Mouse (Mus musculus) ES-CJ7 (cell line): ENCODE results near the gene Pigp.
A peak's percentile ranks its signal among the peaks of the same experiment; 100 is the strongest.

Source experiments
- DNase-seq: peaks from one replicate; pipeline ENCODE4 v3.0.0; 2011; ENCODE audit warnings: low read depth, low spot score

Gene Pigp

GRCm38 (mm10) chr16:94371301-94371931 is at the start of gene Pigp:
Pigp (minus strand) TSS chr16:94371842.
- DNase-seq, result peak; percentile 94

- peak; percentile 55 for DNase-seq
Measured at GRCm38 (mm10) chr16:94420498-94420897, 48.9 kb upstream of the Pigp start.

GRCm38 (mm10) chr16:94414151-94414550 is 42.5 kb upstream of the Pigp start:
- DNase-seq, result no peak

- DNase-seq, result no peak
Measured at GRCm38 (mm10) chr16:94412760-94413159, 41.1 kb upstream of the Pigp start.

DNA sequence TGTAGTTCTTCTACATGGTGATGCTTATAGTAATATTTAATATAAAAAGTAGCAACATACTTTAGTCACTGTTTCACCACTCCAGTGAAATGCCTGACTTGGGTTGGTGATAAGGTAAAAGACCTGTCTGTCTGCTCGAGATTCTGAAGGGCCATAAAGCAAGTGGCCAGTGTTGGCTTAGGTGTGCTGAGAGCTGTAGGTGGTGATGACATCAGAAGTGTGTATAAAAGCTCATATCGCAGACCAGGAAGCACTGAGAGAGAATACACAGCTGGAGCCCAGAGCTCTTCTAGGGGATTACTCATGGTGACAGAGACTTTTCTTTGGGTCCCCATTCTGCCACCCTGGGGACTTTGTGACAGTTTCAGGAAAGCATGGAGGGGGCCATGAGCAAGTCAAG is 40.6 kb upstream of the Pigp start:
- no peak for DNase-seq

DNA sequence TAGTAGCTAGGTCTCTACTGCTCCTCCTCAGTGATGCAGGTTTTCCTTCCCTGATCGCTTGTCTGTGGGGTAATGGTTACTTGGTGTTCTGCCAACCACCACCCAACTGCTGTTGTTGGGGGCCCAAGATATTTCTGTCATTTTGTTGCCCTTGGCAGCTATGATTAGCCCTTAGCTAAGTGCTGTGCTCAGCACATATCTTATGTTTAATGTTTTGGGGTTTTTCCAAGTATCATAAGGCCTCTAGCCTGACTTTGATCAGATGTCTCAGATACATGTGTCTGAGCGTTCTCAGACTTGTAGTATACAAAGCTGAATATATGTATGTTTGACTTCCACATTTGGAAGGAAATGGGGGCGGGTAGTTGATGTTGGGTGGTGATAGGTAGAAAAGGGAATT is 39.6 kb upstream of the Pigp start:
- DNase-seq, result no peak

DNA sequence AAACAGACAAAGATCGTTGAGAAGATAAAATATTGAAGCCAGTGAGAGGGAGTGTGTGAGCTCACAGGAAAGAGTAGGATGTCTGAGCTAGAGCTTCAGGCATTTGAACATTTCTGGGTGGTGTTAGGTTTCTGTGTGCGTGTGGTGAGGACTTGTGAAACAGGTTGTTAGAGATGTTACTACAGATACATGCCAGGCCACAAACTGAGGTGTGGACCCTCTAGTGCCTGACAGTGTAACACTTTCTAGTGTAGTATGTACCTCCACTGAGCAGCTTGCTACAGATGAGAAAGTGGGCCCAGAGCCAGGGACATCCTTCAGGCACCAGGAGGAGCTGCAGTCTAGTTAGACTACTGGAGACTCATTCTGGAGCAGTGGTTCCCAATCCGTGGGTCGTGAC is 30.5 kb upstream of the Pigp start:
- DNase-seq, result no peak

DNA sequence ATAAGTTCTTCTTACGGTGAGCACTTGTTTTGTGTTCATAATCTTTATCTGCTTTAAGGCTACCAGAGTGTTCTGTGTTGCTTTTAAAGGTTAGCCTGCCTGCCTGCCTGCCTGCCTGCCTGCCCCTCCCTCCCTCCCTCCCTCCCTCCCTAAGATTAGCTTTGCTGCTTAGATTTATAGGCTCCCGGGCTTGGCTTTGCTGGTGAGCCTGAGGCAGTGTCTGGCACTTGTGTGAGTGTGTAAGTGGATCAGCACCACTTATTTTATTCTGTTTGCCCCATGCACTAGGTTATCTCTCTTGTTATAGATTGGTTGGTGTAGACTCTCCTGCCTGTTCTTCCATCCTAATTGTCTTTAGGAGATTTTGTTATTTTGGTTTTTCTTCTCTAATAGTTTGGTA is 30.0 kb upstream of the Pigp start:
- no peak for DNase-seq

- DNase-seq, result no peak
Measured at GRCm38 (mm10) chr16:94399141-94399540, 27.5 kb upstream of the Pigp start.

DNA sequence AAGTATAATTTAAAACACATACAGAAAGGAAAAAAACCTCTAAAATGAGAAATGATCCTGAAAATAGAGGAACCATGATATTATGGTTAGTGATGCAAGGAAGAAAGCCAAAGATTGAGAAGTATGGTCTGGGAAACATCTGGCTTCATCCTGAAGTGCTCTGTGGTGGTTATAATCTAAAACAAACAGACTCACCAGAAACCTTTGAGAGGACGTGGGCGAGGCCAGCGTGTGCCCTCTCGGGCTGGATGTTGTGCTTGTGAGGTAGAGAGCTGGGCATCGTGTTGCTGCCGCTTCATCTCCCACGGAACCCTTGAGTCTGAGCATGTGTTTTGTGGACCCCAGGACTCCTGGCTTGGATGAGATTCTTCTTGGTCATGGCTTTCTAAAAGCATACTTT is 25.0 kb upstream of the Pigp start:
- DNase-seq, result no peak

GRCm38 (mm10) chr16:94395051-94395450 is 23.4 kb upstream of the Pigp start:
- no peak for DNase-seq

DNA sequence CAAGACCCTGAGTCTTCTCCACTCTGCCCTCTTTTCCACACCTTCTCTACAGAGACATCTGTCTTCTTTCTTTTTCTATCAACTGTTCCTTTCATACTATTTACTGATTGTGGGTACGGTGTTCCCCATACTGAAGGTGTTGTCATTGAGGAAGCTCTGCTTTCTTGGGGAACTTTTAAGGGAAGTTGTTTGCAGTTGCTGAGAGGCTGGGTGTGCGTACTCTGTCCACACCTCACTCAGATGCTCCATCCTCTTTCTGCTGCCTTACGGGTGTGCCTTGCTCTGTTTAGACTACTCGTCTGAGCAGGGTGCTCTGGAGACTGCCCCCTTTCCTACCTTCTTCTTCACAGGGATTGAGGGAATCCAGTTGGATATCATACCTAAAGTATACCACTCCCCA is 20.7 kb upstream of the Pigp start:
- DNase-seq, result no peak

DNA sequence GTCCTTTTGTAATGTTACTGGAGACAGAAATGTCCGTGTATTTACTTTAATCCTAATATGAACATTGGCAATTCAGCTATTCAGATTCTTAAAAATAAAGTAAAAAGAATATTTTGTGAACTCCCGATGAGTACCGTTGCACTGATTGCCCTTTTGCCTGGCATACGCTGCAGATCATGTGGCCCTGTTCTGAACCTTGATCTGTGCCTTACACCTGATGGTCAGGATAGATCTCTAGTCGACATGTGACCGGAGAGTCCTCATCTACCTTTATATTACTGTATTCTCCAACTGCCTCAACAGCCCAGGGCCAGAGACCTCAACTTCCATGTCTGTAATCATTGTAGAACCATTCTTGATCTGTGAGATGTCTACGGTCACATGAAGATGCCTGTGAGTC is 16.0 kb upstream of the Pigp start:
- no peak for DNase-seq

GRCm38 (mm10) chr16:94383277-94383676 is 11.6 kb upstream of the Pigp start:
- no peak for DNase-seq

GRCm38 (mm10) chr16:94379386-94379785 is 7.7 kb upstream of the Pigp start:
- no peak for DNase-seq

DNA sequence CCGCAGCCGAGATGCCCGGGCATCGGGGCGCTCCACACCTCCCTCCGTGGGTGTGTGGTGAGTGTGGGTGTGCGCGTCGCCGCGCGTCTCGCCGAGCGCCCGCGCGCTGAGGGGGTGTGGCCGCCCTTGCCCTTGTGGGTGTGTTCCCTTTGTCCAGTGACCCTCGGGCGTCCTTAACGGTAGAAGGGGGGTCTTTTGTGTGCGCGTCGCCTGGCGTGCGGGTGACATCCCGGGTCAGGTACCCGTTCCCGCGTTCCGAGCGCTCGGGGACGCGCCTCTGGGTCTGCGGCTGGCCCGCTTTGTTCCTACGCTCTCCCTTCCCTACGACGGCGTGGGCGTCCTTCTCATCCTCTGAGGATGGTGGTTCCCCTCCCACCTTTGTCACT is 734 bp downstream of the Pigp start:
- no peak for DNase-seq

DNA sequence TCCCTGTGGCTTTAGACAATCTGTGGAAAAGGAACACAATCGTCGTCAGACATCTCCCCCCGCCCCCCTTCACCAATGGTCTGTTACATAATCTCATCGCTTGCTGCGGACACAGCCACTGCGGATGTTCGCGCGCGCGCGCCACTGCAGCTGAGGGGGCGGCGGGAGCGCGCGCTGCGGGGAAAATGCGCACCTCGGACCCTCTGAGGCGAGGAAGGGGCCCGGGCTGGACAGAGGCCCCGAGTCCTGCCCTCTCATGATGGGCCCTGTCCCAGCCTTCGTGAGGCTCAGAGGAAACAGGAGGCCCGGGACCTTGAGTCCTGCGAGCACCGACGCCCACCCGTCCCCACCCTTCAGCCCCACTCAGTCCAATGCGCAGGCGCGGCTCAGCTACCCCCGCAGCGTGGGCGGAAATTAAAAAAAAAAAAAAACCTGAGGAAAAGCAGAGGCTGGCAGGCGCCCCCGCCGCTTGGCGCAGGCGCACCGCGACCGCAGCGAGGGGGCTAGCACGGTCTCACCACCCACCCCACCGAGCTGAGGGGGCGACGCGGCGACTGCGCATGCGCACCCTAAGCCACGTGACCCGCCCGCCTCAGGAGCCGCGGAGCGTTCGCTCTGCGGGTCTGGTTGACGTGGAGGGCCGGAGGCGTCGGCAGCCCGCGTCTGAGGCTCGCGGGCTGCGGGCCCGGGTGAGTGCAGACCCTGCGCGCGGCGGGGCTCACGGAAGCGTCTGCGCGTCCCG is 1.3 kb downstream of the Pigp start, which contains the start of gene Ttc3:
Gene Ttc3, plus strand, starts transcription at position 446 of the 742 bp plus-strand sequence.
- DNase-seq, result peak; percentile 96

- DNase-seq, result no peak
Measured at GRCm38 (mm10) chr16:94369596-94370172, 2.0 kb downstream of the Pigp start.

DNA sequence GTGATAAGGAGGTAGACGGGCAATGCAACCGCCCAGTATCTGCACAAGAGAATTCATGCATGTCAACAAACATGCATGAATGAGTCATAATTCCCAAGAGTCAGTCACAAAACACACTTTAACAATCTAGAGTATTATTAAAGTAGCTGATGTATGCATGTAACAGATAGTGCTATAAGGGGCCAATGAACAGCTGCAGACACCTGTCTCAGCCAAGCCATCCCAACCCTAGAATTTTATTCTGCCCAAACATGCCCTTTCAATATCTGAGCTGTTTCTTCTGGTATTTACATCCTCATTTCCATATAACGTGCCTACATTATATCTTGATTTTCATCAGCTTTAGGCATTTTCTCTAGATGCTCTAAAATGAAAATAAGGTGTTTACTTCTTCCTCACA is 6.2 kb downstream of the Pigp start:
- no peak for DNase-seq

- DNase-seq, result no peak
Measured at GRCm38 (mm10) chr16:94363814-94364213, 7.8 kb downstream of the Pigp start.

GRCm38 (mm10) chr16:94362174-94362873 is 9.3 kb downstream of the Pigp start:
- no peak for DNase-seq

- no peak for DNase-seq
Measured at GRCm38 (mm10) chr16:94360578-94361350, 10.9 kb downstream of the Pigp start.
